Mouse (Mus musculus) liver, embryonic 13.5 days (tissue): ENCODE results near the gene Sidt2. TPM values are rescaled to one million over a fixed set of nuclear protein-coding genes. Genes with fewer than 3 reads are reported as not detected.
A peak's percentile ranks its signal among the peaks of the same experiment; 100 is the strongest.

ENCODE experiments used
- ATAC-seq: fragments of 200-750 bp; cut with Nextera tagmentation; 2 replicates; pipeline ENCODE4 v1.8.0; 2017; ENCODE audit warnings: low read depth, mild to moderate bottlenecking, moderate number of reproducible peaks, moderate library complexity
- DNase-seq: peaks from one replicate; pipeline ENCODE4 v3.0.0; 2022
- H3K27ac ChIP-seq: fragments of 300-500 bp; sonication (generic); 2 replicates; pipeline ENCODE4 v1.5.1; 2015; ENCODE audit warnings: moderate library complexity, mild to moderate bottlenecking, inconsistent platforms
- H3K27me3 ChIP-seq: fragments of 300-500 bp; sonication (generic); 2 replicates; pipeline ENCODE4 v1.6.1; 2015; ENCODE audit warnings: mild to moderate bottlenecking, inconsistent platforms
- H3K36me3 ChIP-seq: fragments of 300-500 bp; sonication (generic); 2 replicates; pipeline ENCODE4 v1.6.1; 2015; ENCODE audit warnings: mild to moderate bottlenecking, inconsistent platforms
- H3K4me1 ChIP-seq: fragments of 300-500 bp; sonication (generic); replicated peaks from 2 replicates; pipeline ENCODE4 v1.6.1; 2015; ENCODE audit warnings: inconsistent platforms
- H3K4me2 ChIP-seq: fragments of 300-500 bp; sonication (generic); 2 replicates; pipeline ENCODE4 v1.6.1; 2015; ENCODE audit warnings: inconsistent platforms, mild to moderate bottlenecking, moderate library complexity
- H3K4me3 ChIP-seq: fragments of 300-500 bp; sonication (generic); replicated peaks from 2 replicates; pipeline ENCODE4 v1.5.1; 2015; ENCODE audit warnings: mild to moderate bottlenecking, inconsistent platforms
- H3K9ac ChIP-seq: fragments of 300-500 bp; sonication (generic); 2 replicates; pipeline ENCODE4 v1.6.1; 2015; ENCODE audit warnings: mild to moderate bottlenecking, inconsistent platforms
- H3K9me3 ChIP-seq: fragments of 300-500 bp; sonication (generic); replicated peaks from 2 replicates; pipeline ENCODE4 v1.6.1; 2016; ENCODE audit warnings: inconsistent platforms
- WGBS: fragments of 180-500 bp; shearing (Covaris S2); methylation state at CpG from one replicate; pipeline ENCODE4 v1.1.7; 2015; ENCODE audit not compliant: insufficient replicate concordance; 5-methylcytosine and 5-hydroxymethylcytosine counted together
- polyA plus RNA-seq: library from polyadenylated mRNA; unstranded; fragments of >200 nt; fragmentation: Nextera tagmentation; extraction: Ambion mirVana; gene quantifications from 2 replicates; pipeline ENCODE4 v1.2.1, GENCODE M21; 2015

The Sidt2 gene
- polyA plus RNA-seq, 1 experiment from 2014 or later: 17.7 TPM

- Histone ChIP-seq H3K9me3 (0 out of 2 replicates have a peak, but pooled peaks cover 6% of the 10 kb centered on the region), H3K4me3 (no peak overlapping the region), H3K36me3 (peaks cover 98% of the 10 kb centered on the region), H3K4me2 (no peak overlapping the region), H3K27me3 (no peaks in the 10 kb centered on the region), H3K4me1 (peaks cover 48% of the 10 kb centered on the region), H3K9ac (no peak overlapping the region), H3K27ac (no peak overlapping the region)
- 86% methylated on average over 16 of the region's 16 CpGs for WGBS
- DNase-seq (no peak), ATAC-seq (no peak)
These were observed 8.7 kb downstream of the Sidt2 start for GRCm38 (mm10) chr9:45946182-45946871.

- Histone ChIP-seq H3K4me2 (no peak overlapping the region), H3K36me3 (peaks cover 100% of the 10 kb centered on the region), H3K27ac (no peak overlapping the region), H3K27me3 (no peaks in the 10 kb centered on the region), H3K9ac (no peak overlapping the region), H3K4me1 (peaks cover 52% of the 10 kb centered on the region), H3K9me3 (0 out of 2 replicates have a peak, but pooled peaks cover 6% of the 10 kb centered on the region), H3K4me3 (no peak overlapping the region)
- WGBS: 82% methylated on average over 13 of the region's 13 CpGs
- ATAC-seq (no peak), DNase-seq (no peak)
These were observed 9.3 kb downstream of the Sidt2 start for GRCm38 (mm10) chr9:45945721-45946120.

- H3K36me3 ChIP-seq: peaks cover 95% of the 10 kb centered on the region
- no peak overlapping the region; the same call in 1 of the 2 replicates for H3K9ac ChIP-seq
- H3K4me1 ChIP-seq: peaks cover 52% of the 10 kb centered on the region
- no peaks in the 10 kb centered on the region for H3K27me3 ChIP-seq
- ATAC-seq (no peak), DNase-seq (no peak)
- 51% methylated on average over 13 of the region's 13 CpGs for WGBS
- H3K27ac ChIP-seq: peak overlapping the region; percentile 70; the same call in 1 of the 2 replicates
- H3K4me2 ChIP-seq: no peak overlapping the region
- 0 out of 2 replicates have a peak, but pooled peaks cover 6% of the 10 kb centered on the region for H3K9me3 ChIP-seq
- no peak overlapping the region for H3K4me3 ChIP-seq
These were observed 10.3 kb downstream of the Sidt2 start for GRCm38 (mm10) chr9:45944506-45945400.

GRCm38 (mm10) chr9:45943628-45944505 is 11.2 kb downstream of the Sidt2 start:
- peak overlapping the region; percentile 70 for H3K27ac ChIP-seq
- DNase-seq (no peak), ATAC-seq (peak; percentile 67)
- WGBS: 88% methylated on average over 8 of the region's 8 CpGs
- peaks cover 95% of the 10 kb centered on the region for H3K36me3 ChIP-seq
- H3K27me3 ChIP-seq: no peaks in the 10 kb centered on the region
- H3K4me2 ChIP-seq: peak overlapping the region; percentile 38; the same call in 1 of the 2 replicates
- 0 out of 2 replicates have a peak, but pooled peaks cover 6% of the 10 kb centered on the region for H3K9me3 ChIP-seq
- no peak overlapping the region for H3K4me3 ChIP-seq
- no peak overlapping the region for H3K9ac ChIP-seq
- peaks cover 52% of the 10 kb centered on the region for H3K4me1 ChIP-seq

- no peak overlapping the region for H3K4me3 ChIP-seq
- ATAC-seq (peak; percentile 83), DNase-seq (no peak)
- H3K9ac ChIP-seq: no peak overlapping the region
- peak overlapping the region; percentile 70 for H3K27ac ChIP-seq
- no peaks in the 10 kb centered on the region for H3K27me3 ChIP-seq
- H3K9me3 ChIP-seq: 0 out of 2 replicates have a peak, but pooled peaks cover 6% of the 10 kb centered on the region
- peaks cover 95% of the 10 kb centered on the region for H3K36me3 ChIP-seq
- WGBS: 37% methylated on average over 8 of the region's 8 CpGs
- peaks cover 53% of the 10 kb centered on the region for H3K4me1 ChIP-seq
- H3K4me2 ChIP-seq: peak overlapping the region; percentile 38
These were observed 12.1 kb downstream of the Sidt2 start for GRCm38 (mm10) chr9:45942916-45943315.

- peaks cover 57% of the 10 kb centered on the region for H3K4me1 ChIP-seq
- WGBS: 65% methylated on average over 16 of the region's 16 CpGs
- DNase-seq: no peak
- H3K36me3 ChIP-seq: peaks cover 93% of the 10 kb centered on the region
- H3K27ac ChIP-seq: peak overlapping the region; percentile 63
- H3K4me3 ChIP-seq: no peak overlapping the region
- no peaks in the 10 kb centered on the region for H3K27me3 ChIP-seq
- H3K9ac ChIP-seq: no peak overlapping the region
- H3K9me3 ChIP-seq: 0 out of 2 replicates have a peak, but pooled peaks cover 6% of the 10 kb centered on the region
- H3K4me2 ChIP-seq: peak overlapping the region; percentile 38
- ATAC-seq: peak; percentile 70
These were observed 12.6 kb downstream of the Sidt2 start for GRCm38 (mm10) chr9:45942464-45942863.

GRCm38 (mm10) chr9:45941329-45941888 is 13.6 kb downstream of the Sidt2 start:
- no peak for DNase-seq
- H3K9me3 ChIP-seq: 0 out of 2 replicates have a peak, but pooled peaks cover 6% of the 10 kb centered on the region
- no peak overlapping the region for H3K4me3 ChIP-seq
- WGBS: 75% methylated on average over 18 of the region's 18 CpGs
- peaks cover 83% of the 10 kb centered on the region for H3K36me3 ChIP-seq
- peak; percentile 47 for ATAC-seq
- peaks cover 56% of the 10 kb centered on the region for H3K4me1 ChIP-seq
- no peak overlapping the region for H3K4me2 ChIP-seq
- H3K9ac ChIP-seq: peak overlapping the region; percentile 1; the same call in 1 of the 2 replicates
- H3K27ac ChIP-seq: peak overlapping the region; percentile 63
- H3K27me3 ChIP-seq: peaks cover 4% of the 10 kb centered on the region

DNA sequence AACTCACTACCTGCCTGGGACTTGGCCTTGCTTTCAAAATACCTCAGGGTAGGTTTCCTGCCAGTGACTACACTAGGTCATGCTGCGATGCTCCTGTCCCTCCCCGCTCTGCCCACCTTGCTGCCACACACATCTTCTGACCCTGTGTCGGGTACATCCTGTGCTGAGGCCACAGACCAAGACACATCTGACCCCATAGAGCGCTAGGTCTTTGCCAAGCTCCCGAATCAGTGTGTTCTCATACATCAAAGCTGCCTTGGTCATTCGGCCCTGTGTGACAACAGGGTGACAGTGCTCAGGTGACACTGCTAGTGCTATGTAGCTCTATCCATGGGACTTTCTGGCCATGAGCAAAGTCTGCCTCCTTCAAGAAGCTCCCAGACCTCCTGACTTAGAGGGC is 15.3 kb downstream of the Sidt2 start:
- H3K4me1 ChIP-seq: peaks cover 51% of the 10 kb centered on the region
- peaks cover 17% of the 10 kb centered on the region for H3K27me3 ChIP-seq
- 86% methylated on average over 6 of the region's 6 CpGs for WGBS
- 0 out of 2 replicates have a peak, but pooled peaks cover 6% of the 10 kb centered on the region for H3K9me3 ChIP-seq
- H3K9ac ChIP-seq: no peak overlapping the region
- no peak for DNase-seq
- peaks cover 67% of the 10 kb centered on the region for H3K36me3 ChIP-seq
- no peak overlapping the region for H3K4me3 ChIP-seq
- no peak overlapping the region for H3K4me2 ChIP-seq
- no peak overlapping the region for H3K27ac ChIP-seq
- ATAC-seq: no peak

DNA sequence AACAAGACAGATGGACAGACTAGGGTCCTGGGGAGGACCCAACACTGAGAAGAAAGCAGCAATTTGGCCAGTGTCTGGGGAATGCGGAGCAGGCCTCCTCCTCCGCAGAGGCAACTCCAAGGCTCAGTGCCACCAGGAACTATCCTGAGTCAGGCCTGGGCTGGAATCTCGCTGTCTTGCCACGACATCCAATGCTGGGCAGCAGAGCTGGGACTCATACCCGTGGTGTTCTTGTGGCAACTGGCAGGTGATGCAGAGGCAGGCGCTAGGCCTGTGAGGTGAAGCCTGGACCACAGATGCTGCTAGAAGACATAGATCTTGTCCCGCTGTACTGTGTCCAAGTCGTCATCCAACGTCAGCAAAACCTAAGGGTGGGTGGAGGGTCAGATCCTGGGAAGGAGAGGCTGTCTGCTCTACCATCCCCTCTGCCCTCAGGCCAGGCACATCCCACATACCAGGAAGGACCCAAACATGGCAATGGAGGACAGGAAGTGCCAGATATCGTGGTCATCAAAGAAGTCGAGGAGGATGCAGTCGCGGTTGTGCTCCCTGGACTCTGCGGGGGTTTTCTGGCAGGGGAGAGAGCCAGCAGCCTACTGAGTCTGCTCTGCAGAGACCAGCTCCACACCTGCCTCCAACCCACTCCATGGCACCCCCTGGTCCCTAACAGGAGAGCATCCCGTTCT is 16.0 kb downstream of the Sidt2 start:
- Histone ChIP-seq H3K4me2 (no peak overlapping the region), H3K9me3 (0 out of 2 replicates have a peak, but pooled peaks cover 2% of the 10 kb centered on the region), H3K4me1 (peaks cover 44% of the 10 kb centered on the region), H3K36me3 (peaks cover 60% of the 10 kb centered on the region), H3K27ac (no peak overlapping the region), H3K9ac (no peak overlapping the region), H3K4me3 (no peak overlapping the region), H3K27me3 (peaks cover 20% of the 10 kb centered on the region)
- WGBS: 76% methylated on average over 15 of the region's 15 CpGs
- ATAC-seq (no peak), DNase-seq (no peak)

DNA sequence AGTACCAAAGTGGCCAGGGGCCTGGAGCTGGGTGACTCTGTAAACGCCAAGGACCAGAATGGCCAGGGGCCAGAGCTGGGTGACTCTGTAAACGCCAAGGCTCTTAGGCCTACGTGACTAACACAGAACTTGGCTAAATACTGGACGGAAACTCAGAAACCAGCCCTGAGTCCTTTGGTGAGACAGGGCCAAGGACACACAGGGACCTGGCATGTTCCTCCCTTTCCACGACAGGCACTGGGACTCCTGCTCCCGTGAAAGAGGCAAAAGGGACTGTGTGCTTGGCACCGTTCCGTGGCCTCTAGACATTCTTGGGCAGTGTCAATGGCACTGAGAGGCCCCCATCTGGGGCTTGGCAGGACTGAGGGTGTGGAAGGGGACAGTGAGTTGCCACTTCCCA is 17.0 kb downstream of the Sidt2 start:
- WGBS: 86% methylated on average over 8 of the region's 8 CpGs
- Histone ChIP-seq H3K4me2 (no peak overlapping the region), H3K27me3 (peaks cover 20% of the 10 kb centered on the region), H3K4me3 (no peak overlapping the region), H3K27ac (no peak overlapping the region), H3K36me3 (peaks cover 50% of the 10 kb centered on the region), H3K9ac (no peak overlapping the region), H3K9me3 (no peaks in the 10 kb centered on the region), H3K4me1 (peaks cover 44% of the 10 kb centered on the region)
- ATAC-seq: no peak
- DNase-seq: no peak
